Mouse (Mus musculus) ES-E14 (cell line): ENCODE measurements around the gene Cd300e.

Experiments used
- CHD2 ChIP-seq: IDR thresholded peaks from 2 replicates; pipeline ENCODE4 v1.6.1; 2014; ENCODE audit warnings: mild to moderate bottlenecking, low read depth, low read length, inconsistent platforms
- HCFC1 ChIP-seq: IDR thresholded peaks from 2 replicates; pipeline ENCODE4 v1.6.1; 2012; ENCODE audit warnings: low read length, inconsistent platforms, borderline replicate concordance; ENCODE audit not compliant: insufficient read depth
- MAFK ChIP-seq: IDR thresholded peaks from 2 replicates; pipeline ENCODE4 v1.6.1; 2014; ENCODE audit warnings: mild to moderate bottlenecking, low read depth, low read length, inconsistent platforms; ENCODE audit not compliant: insufficient read depth
- ZC3H11A ChIP-seq: IDR thresholded peaks from 2 replicates; pipeline ENCODE4 v1.6.1; 2012; ENCODE audit warnings: low read depth, mild to moderate bottlenecking, inconsistent platforms, low read length, borderline replicate concordance
- ZNF384 ChIP-seq: IDR thresholded peaks from 2 replicates; pipeline ENCODE4 v1.6.1; 2012; ENCODE audit warnings: low read depth, low read length, inconsistent platforms

GRCm38 (mm10) chr11:115077436-115077835 is 15.5 kb upstream of the Cd300e start:
- TF ChIP-seq ZNF384, result no peak
- no peak for TF ChIP-seq CHD2
- TF ChIP-seq MAFK, result no peak
- no peak for TF ChIP-seq HCFC1
- no peak for TF ChIP-seq ZC3H11A
